Mouse (Mus musculus): ENCODE results near the gene Mctp2. TPM values are rescaled to one million over a fixed set of nuclear protein-coding genes. Genes with fewer than 3 reads are reported as not detected.

Mctp2 gene
- polyA plus RNA-seq, 2 experiments from 2014 or later: 2.3 to 2.4 TPM

GRCm38 (mm10) chr7:72089463-72090175 lies 216.8 kb downstream of the Mctp2 start:
- ATAC-seq: no peak

GRCm38 (mm10) chr7:72080705-72081104 lies 225.7 kb downstream of the Mctp2 start:
- no peak for ATAC-seq

DNA sequence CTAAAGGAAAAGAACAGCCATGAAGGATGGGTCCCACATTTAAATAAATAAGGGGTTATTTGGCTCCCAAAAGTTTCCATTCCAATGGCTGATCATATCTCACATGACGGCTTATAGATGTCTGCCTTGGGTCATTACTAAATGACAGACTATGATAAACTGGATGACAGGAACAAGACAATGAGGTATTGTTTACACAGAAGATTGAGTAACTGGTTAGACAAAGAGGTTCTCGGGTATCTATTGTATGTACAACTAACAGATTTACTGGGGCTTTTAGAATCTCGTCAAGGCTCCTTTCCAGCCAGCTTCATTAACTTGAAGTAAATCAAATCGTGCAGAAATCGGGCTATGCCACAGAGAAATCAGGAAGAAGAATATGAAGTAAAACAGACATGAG lies 227.5 kb downstream of the Mctp2 start:
- no peak for ATAC-seq

- no peak for ATAC-seq
Measured at GRCm38 (mm10) chr7:72071418-72072184, 234.8 kb downstream of the Mctp2 start.

GRCm38 (mm10) chr7:72068454-72068853 lies 238.0 kb downstream of the Mctp2 start:
- no peak for ATAC-seq

- ATAC-seq: no peak
Measured at GRCm38 (mm10) chr7:72066352-72066751, 240.1 kb downstream of the Mctp2 start.

- no peak for ATAC-seq
Measured at GRCm38 (mm10) chr7:72051759-72052158, 254.6 kb downstream of the Mctp2 start.

DNA sequence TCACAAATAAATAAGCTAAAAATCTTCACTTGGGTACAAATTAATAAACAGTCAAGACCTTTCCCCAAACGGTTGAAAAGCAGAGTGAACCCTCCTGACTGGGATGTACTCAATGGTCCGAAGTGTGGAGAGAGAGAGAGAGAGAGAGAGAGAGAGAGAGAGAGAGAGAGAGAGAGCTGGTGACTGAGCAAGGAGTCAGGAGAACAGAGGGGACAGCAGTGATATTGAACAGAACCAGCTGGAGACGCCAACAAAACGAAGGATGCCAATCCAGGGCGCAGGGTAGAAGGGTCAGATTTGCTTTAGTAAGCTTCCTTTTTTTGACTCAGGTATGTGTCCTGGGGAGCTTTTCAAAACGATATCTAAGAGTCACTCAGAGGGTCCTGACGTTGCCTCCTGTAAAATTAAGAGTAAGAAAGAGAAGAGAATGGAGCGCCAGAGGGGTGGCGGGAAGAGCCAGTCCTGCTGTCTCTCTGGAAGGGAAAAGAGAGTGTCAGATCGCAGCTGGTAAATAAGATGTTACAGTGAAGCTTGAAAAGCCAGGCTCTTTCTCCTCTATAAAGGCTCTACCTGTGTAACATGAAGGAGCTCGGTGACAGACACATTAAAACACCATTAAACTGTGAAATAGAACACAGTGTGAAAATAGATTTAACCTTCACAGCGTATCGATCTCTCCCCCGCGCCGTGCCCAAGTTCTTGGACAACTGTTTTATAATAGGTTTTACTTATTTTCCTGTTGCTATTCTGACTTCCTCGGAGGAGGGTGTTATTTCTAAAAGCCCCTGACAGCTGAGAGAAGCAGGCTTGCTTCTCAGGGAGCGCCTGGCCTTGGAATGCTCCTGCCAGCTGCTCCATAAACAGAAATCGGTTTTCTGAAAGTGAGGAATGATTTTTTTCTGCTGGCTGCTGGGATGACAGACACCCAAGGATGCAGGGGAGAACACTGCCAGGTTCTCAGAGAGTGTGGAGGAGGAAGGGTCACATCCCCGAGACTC lies 258.5 kb downstream of the Mctp2 start:
- no peak for ATAC-seq
